In the genomic region with DNA sequence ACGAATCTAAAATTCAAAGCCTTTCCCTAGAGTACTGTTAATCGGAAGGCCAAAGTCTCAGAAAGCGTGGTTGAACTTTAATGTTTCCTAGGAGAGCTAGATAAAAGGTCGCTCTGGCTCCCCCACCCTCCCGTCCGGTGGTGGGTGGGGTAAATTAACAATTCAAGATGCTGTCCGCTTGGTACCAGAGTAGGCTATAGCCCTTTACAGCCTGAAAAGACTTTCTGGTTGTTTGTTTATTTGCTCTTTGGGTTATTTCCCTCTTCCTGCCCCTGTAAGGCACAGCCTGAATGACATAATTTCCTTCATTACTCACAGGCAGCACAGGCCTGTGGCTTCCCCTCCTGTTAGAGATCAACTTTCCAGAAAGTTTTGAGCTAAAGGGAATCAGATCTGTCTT, we compare ENCODE assay signal across 8 mouse cellular contexts. TPM values are rescaled to one million over a fixed set of nuclear protein-coding genes. Genes with fewer than 3 reads are reported as not detected.
DNase-seq lines count a peak whose midpoint lies in the region; ATAC-seq and TF ChIP-seq lines count a peak whose summit lies in the region.

No protein-coding gene starts in this region.

- H3K27ac ChIP-seq in intestine, embryonic 15.5 days = no peak overlapping the region
- peak overlapping the region; percentile 70 for H3K27ac ChIP-seq in lung, embryonic 16.5 days (ENCODE audit: low read length)
- no peak overlapping the region for H3K27ac ChIP-seq in hindbrain, embryonic 16.5 days (ENCODE audit: low read depth, low read length)

- no peaks in the 10 kb centered on the region for H3K27me3 ChIP-seq in E14TG2a.4 (ENCODE audit: insufficient read depth, low read length)
- H3K27me3 ChIP-seq in intestine, embryonic 15.5 days (replicated peaks) = no peaks in the 10 kb centered on the region
- no peaks in the 10 kb centered on the region for H3K27me3 ChIP-seq in lung, embryonic 16.5 days (ENCODE audit: control insufficient read depth, insufficient read depth, low read depth, low read length)
- no peaks in the 10 kb centered on the region for H3K27me3 ChIP-seq in hindbrain, embryonic 16.5 days (replicated peaks; ENCODE audit: control insufficient read depth, insufficient read depth, low read length)

- DNase-seq in neural tube, embryonic 10.5 days (ENCODE audit: extremely low spot score, low spot score) = no peak
- no peak for DNase-seq in T-cell, adult 2 months (ENCODE audit: low spot score)

- ATAC-seq in common myeloid progenitor, adult 5-6 weeks (replicated peaks; ENCODE audit: low read depth, poor library complexity, severe bottlenecking) = peak; percentile 50
- ATAC-seq in intestine, embryonic 15.5 days = peak; percentile 76
- ATAC-seq in lung, embryonic 16.5 days (ENCODE audit: low read depth) = peak; percentile 76
- no peak for ATAC-seq in frontal cortex, adult (ENCODE audit: low TSS enrichment)
- ATAC-seq in hindbrain, embryonic 16.5 days = no peak

- TF ChIP-seq CTCF in E14TG2a.4 (conservative IDR thresholded peaks at IDR 0.05; ENCODE audit: low read length) = no peak

- peaks cover 18% of the 10 kb centered on the region for H3K36me3 ChIP-seq in E14TG2a.4 (ENCODE audit: insufficient read depth, low read length)
- H3K36me3 ChIP-seq in intestine, embryonic 15.5 days = no peaks in the 10 kb centered on the region
- no peaks in the 10 kb centered on the region for H3K36me3 ChIP-seq in lung, embryonic 16.5 days (ENCODE audit: control insufficient read depth, insufficient read depth, low read length)
- no peaks in the 10 kb centered on the region for H3K36me3 ChIP-seq in hindbrain, embryonic 16.5 days (ENCODE audit: control insufficient read depth, insufficient read depth, low read length)

- no peaks in the 10 kb centered on the region for H3K9me3 ChIP-seq in E14TG2a.4 (ENCODE audit: low read length)
- no peaks in the 10 kb centered on the region for H3K9me3 ChIP-seq in intestine, embryonic 15.5 days
- H3K9me3 ChIP-seq in lung, embryonic 16.5 days (ENCODE audit: control insufficient read depth, low read length) = no peaks in the 10 kb centered on the region
- no peaks in the 10 kb centered on the region for H3K9me3 ChIP-seq in hindbrain, embryonic 16.5 days (ENCODE audit: control insufficient read depth, low read length)

- 32% methylated on average over 7 of the region's 7 CpGs for WGBS in intestine, embryonic 15.5 days
- WGBS in lung, embryonic 16.5 days = 55% methylated on average over 7 of the region's 7 CpGs
- WGBS in hindbrain, embryonic 16.5 days = 59% methylated on average over 7 of the region's 7 CpGs

- H3K4me1 ChIP-seq in E14TG2a.4 (replicated peaks; ENCODE audit: low read depth, low read length) = peaks cover 58% of the 10 kb centered on the region
- no peaks in the 10 kb centered on the region; the same call in 1 of the 2 replicates for H3K4me1 ChIP-seq in intestine, embryonic 15.5 days (replicated peaks)
- no peaks in the 10 kb centered on the region for H3K4me1 ChIP-seq in lung, embryonic 16.5 days (replicated peaks; ENCODE audit: control insufficient read depth, insufficient read depth, low read length)
- no peaks in the 10 kb centered on the region for H3K4me1 ChIP-seq in hindbrain, embryonic 16.5 days (ENCODE audit: control insufficient read depth, insufficient read depth, low read depth, low read length)

- H3K4me2 ChIP-seq in intestine, embryonic 15.5 days (replicated peaks) = no peak overlapping the region
- H3K4me2 ChIP-seq in lung, embryonic 16.5 days (ENCODE audit: low read depth, low read length) = no peak overlapping the region
- no peak overlapping the region for H3K4me2 ChIP-seq in hindbrain, embryonic 16.5 days (ENCODE audit: low read length)

- H3K9ac ChIP-seq in intestine, embryonic 15.5 days = no peak overlapping the region
- no peak overlapping the region for H3K9ac ChIP-seq in lung, embryonic 16.5 days (ENCODE audit: low read length)
- no peak overlapping the region for H3K9ac ChIP-seq in hindbrain, embryonic 16.5 days (ENCODE audit: low read depth, low read length)

- H3K4me3 ChIP-seq in E14TG2a.4 (replicated peaks; ENCODE audit: low read length) = peak overlapping the region; percentile 68
- H3K4me3 ChIP-seq in intestine, embryonic 15.5 days (replicated peaks) = no peak overlapping the region
- H3K4me3 ChIP-seq in lung, embryonic 16.5 days (ENCODE audit: low read length) = no peak overlapping the region
- H3K4me3 ChIP-seq in hindbrain, embryonic 16.5 days (ENCODE audit: low read length) = no peak overlapping the region

RNA-seq across cellular contexts. Expression of a gene that starts 31.6 kb away (rescaled TPM):
- 62.2 and 66.2 TPM in 2 replicates for total RNA-seq in common myeloid progenitor, adult 5-6 weeks (2017)
- polyA plus RNA-seq in intestine, embryonic 15.5 days (2015; fragmentation: Nextera tagmentation; extraction: Ambion mirVana) = 29.9 and 30.7 TPM in 2 replicates
- 39.4 and 40.6 TPM in 2 replicates for polyA plus RNA-seq in lung, embryonic 16.5 days (2015; fragmentation: Nextera tagmentation; extraction: Ambion mirVana)
- 10.6 and 11.2 TPM in 2 replicates for polyA plus RNA-seq in hindbrain, embryonic 16.5 days (2015; fragmentation: Nextera tagmentation; extraction: Ambion mirVana)

Comparison
In these comparisons a context has a peak if more than half of its experiments do, and no peak if none do; other contexts are left out.
1. ATAC-seq: peak in common myeloid progenitor, adult 5-6 weeks (single experiment), intestine, embryonic 15.5 days (single experiment) and lung, embryonic 16.5 days (single experiment); none in frontal cortex, adult (single experiment) and hindbrain, embryonic 16.5 days (single experiment).